Comparison of ENCODE assay signal across 16 mouse cellular contexts in the genomic region with DNA sequence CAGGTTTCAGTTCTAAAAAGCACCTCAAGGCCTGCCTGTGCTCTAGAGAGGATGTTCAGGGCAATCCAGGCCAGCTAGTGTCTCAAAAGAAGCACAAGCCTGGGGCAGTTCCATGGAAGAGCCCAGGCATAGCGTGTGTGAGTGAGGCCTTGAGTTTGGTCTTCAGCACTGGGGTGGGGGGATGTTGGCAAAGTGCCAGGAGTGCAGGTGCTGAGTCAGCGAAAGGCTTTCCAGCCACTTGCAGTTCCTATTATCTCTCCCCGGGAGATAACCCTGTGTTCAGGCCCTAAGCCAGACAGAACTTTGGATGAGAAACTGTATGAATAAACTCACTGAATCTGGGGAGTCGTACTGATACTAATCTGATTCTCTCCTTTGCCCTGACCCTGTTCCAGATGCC. TPM values are rescaled to one million over a fixed set of nuclear protein-coding genes. Genes with fewer than 3 reads are reported as not detected.
DNase-seq lines count a peak whose midpoint lies in the region; ATAC-seq lines count a peak whose summit lies in the region.
"Had no signal": no experiment of that assay in that cellular context is flagged by ENCODE, and none has a peak within 500 bp of the region (broad histone marks: within the 10 kb centered on the region; RNA-seq: fewer than 3 reads in every experiment).

No protein-coding gene starts in this region.

- H3K27ac ChIP-seq in heart, embryonic 15.5 days = no peak overlapping the region
- no peak overlapping the region for H3K27ac ChIP-seq in hindbrain, embryonic 15.5 days (replicated peaks)
- H3K27ac ChIP-seq: neural tube, embryonic 13.5 days had no signal

- WGBS in heart, embryonic 15.5 days = 17% methylated on average over 4 of the region's 4 CpGs
- 37% methylated on average over 4 of the region's 4 CpGs for WGBS in hindbrain, embryonic 15.5 days

- peaks cover 6% of the 10 kb centered on the region for H3K4me1 ChIP-seq in heart, embryonic 15.5 days (replicated peaks)
- no peaks in the 10 kb centered on the region; the same call in 1 of the 2 replicates for H3K4me1 ChIP-seq in hindbrain, embryonic 15.5 days (replicated peaks)

- no peak overlapping the region for H3K4me3 ChIP-seq in heart, embryonic 15.5 days
- no peak overlapping the region for H3K4me3 ChIP-seq in hindbrain, embryonic 15.5 days
- H3K4me3 ChIP-seq: erythroblast, embryonic 14.5 days; neural tube, embryonic 13.5 days had no signal

- H3K36me3 ChIP-seq in heart, embryonic 15.5 days = peaks cover 15% of the 10 kb centered on the region
- peaks cover 6% of the 10 kb centered on the region; the same call in 1 of the 2 replicates for H3K36me3 ChIP-seq in hindbrain, embryonic 15.5 days

- H3K9me3 ChIP-seq in heart, embryonic 15.5 days (replicated peaks) = no peaks in the 10 kb centered on the region
- no peaks in the 10 kb centered on the region for H3K9me3 ChIP-seq in hindbrain, embryonic 15.5 days
- H3K9me3 ChIP-seq: neural tube, embryonic 13.5 days had no signal

- ATAC-seq in heart, embryonic 15.5 days (replicated peaks; ENCODE audit: insufficient number of reproducible peaks, insufficient read depth, low FRiP score, low read depth) = peak; percentile 64
- ATAC-seq in hindbrain, embryonic 15.5 days (ENCODE audit: low FRiP score, low read depth) = peak; percentile 61
- ATAC-seq in granulocyte monocyte progenitor cell, adult 5-6 weeks (replicated peaks; ENCODE audit: poor library complexity, severe bottlenecking) = no peak

- H3K4me2 ChIP-seq in heart, embryonic 15.5 days = no peak overlapping the region
- H3K4me2 ChIP-seq in hindbrain, embryonic 15.5 days = no peak overlapping the region
- H3K4me2 ChIP-seq: neural tube, embryonic 13.5 days had no signal

- H3K9ac ChIP-seq in heart, embryonic 15.5 days = no peak overlapping the region
- no peak overlapping the region for H3K9ac ChIP-seq in hindbrain, embryonic 15.5 days
- H3K9ac ChIP-seq: neural tube, embryonic 13.5 days had no signal

- intact Hi-C loops in heart, postnatal 36 days (cut with DNase I) = no loop called here

- H3K27me3 ChIP-seq in heart, embryonic 15.5 days = no peaks in the 10 kb centered on the region
- H3K27me3 ChIP-seq in hindbrain, embryonic 15.5 days = no peaks in the 10 kb centered on the region
- H3K27me3 ChIP-seq: neural tube, embryonic 13.5 days had no signal

- DNase-seq in heart, postnatal 36 days = no peak
- DNase-seq in ovary, postnatal 36 days (ENCODE audit: low spot score) = peak; percentile 49
- no peak for DNase-seq in ovary, postnatal 10 days (ENCODE audit: low spot score)
- no peak for DNase-seq in urinary bladder, postnatal 4 days (ENCODE audit: low spot score in 2 of 2)
- DNase-seq in left cerebral cortex, adult 11 months (ENCODE audit: low spot score) = no peak
- DNase-seq: cerebellum, adult 9-10 months; layer of hippocampus, postnatal 36 days; lung, postnatal 36 days had no signal

RNA-seq across cellular contexts. Expression of a gene that starts 27.0 kb away (rescaled TPM):
- polyA plus RNA-seq in heart, embryonic 15.5 days (2015; fragmentation: Nextera tagmentation; extraction: Ambion mirVana) = 35.1 and 44.4 TPM in 2 replicates
- total RNA-seq in heart, postnatal 36 days (2021) = 10 to 100 TPM; 28.4 to 28.9 TPM
- polyA plus RNA-seq in hindbrain, embryonic 15.5 days (2015; fragmentation: Nextera tagmentation; extraction: Ambion mirVana) = 33.1 and 34.1 TPM in 2 replicates
- total RNA-seq in granulocyte monocyte progenitor cell, adult 5-6 weeks (2014; fragmentation: Nextera tagmentation) = 47.7 and 79.3 TPM in 2 replicates
- total RNA-seq in granulocyte monocyte progenitor cell, adult 5-6 weeks (2017) = 106 and 111 TPM in 2 replicates

RNA-seq across cellular contexts. Expression of a gene that starts 35.6 kb away (rescaled TPM):
- not detected in 2 replicates for polyA plus RNA-seq in heart, embryonic 15.5 days (2015; fragmentation: Nextera tagmentation; extraction: Ambion mirVana)
- total RNA-seq in heart, postnatal 36 days (2021) = not detected
- polyA plus RNA-seq in hindbrain, embryonic 15.5 days (2015; fragmentation: Nextera tagmentation; extraction: Ambion mirVana) = not detected in 2 replicates
- not detected in 2 replicates for total RNA-seq in granulocyte monocyte progenitor cell, adult 5-6 weeks (2014; fragmentation: Nextera tagmentation)
- not detected in 2 replicates for total RNA-seq in granulocyte monocyte progenitor cell, adult 5-6 weeks (2017)
- total RNA-seq: adrenal gland, adult 18-20 months; heart, adult 8-10 months; layer of hippocampus, postnatal 36 days had no signal
- polyA plus RNA-seq: erythroblast, embryonic 14.5 days; kidney, embryonic 14.5 days; neural tube, embryonic 13.5 days had no signal

RNA-seq across cellular contexts. Expression of a gene that starts 42.6 kb away (rescaled TPM):
- polyA plus RNA-seq in heart, embryonic 15.5 days (2015; fragmentation: Nextera tagmentation; extraction: Ambion mirVana) = 2.9 and 4.0 TPM in 2 replicates
- total RNA-seq in heart, postnatal 36 days (2021) = 1 to 10 TPM; 1.7 to 2.2 TPM
- 10.7 and 12.4 TPM in 2 replicates for polyA plus RNA-seq in hindbrain, embryonic 15.5 days (2015; fragmentation: Nextera tagmentation; extraction: Ambion mirVana)
- 0.17 TPM in 1 of 2 replicates, not detected in the other for total RNA-seq in granulocyte monocyte progenitor cell, adult 5-6 weeks (2014; fragmentation: Nextera tagmentation)
- total RNA-seq in granulocyte monocyte progenitor cell, adult 5-6 weeks (2017) = 0.21 and 0.30 TPM in 2 replicates
